Mouse (Mus musculus) MEL (cell line): ENCODE results near the gene Pkhd1. TPM values are rescaled to one million over a fixed set of nuclear protein-coding genes. Genes with fewer than 3 reads are reported as not detected.
"Not testable (repeated sequence)": the region's sequence is repeated elsewhere in the genome, so short reads cannot be mapped to it uniquely, and the experiment has no call there.

Source experiments
- DNase-seq: peaks from one replicate; pipeline ENCODE4 v3.0.0; 2011; ENCODE audit warnings: low read depth, low spot score
- H3K27ac ChIP-seq: 2 replicates; pipeline ENCODE4 v1.5.1; 2012; ENCODE audit warnings: low read depth, mild to moderate bottlenecking, control low read depth, low read length, moderate library complexity; ENCODE audit not compliant: control insufficient read depth
- H3K27me3 ChIP-seq, 2 experiments: fragments of 150-350 bp in 1 of 2; sonication (generic) in 1 of 2; 2 replicates each; pipeline ENCODE4 v1.6.1; 2012; ENCODE audit warnings: low read length in 2 of 2, mild to moderate bottlenecking in 2 of 2, improper control_type of control experiment in 1 of 2, moderate library complexity in 1 of 2; ENCODE audit not compliant: insufficient read depth in 2 of 2, control insufficient read depth in 1 of 2
- H3K36me3 ChIP-seq, 2 experiments: 2 replicates each; pipeline ENCODE4 v1.6.1; 2012 to 2014; ENCODE audit warnings: low read length in 2 of 2, improper control_type of control experiment in 1 of 2, inconsistent platforms in 1 of 2, mild to moderate bottlenecking in 1 of 2; ENCODE audit not compliant: insufficient read depth in 2 of 2, control insufficient read depth in 1 of 2
- H3K4me1 ChIP-seq, 2 experiments: fragments of 150-350 bp in 1 of 2; sonication (generic) in 1 of 2; 2 replicates each; pipeline ENCODE4 v1.6.1; 2012; ENCODE audit warnings: low read length in 2 of 2, improper control_type of control experiment in 1 of 2, mild to moderate bottlenecking in 1 of 2; ENCODE audit not compliant: insufficient read depth in 2 of 2, control insufficient read depth in 1 of 2
- H3K4me3 ChIP-seq, 2 experiments: fragments of 150-350 bp in 1 of 2; sonication (generic) in 1 of 2; 2 replicates each; pipeline ENCODE4 v1.5.1; 2012; ENCODE audit warnings: low read depth in 2 of 2, low read length in 2 of 2, mild to moderate bottlenecking in 2 of 2, moderate library complexity in 2 of 2, control low read depth in 1 of 2, improper control_type of control experiment in 1 of 2; ENCODE audit not compliant: control insufficient read depth in 1 of 2, insufficient read depth in 1 of 2
- H3K79me2 ChIP-seq: 2 replicates; pipeline ENCODE4 v1.6.1; 2012; ENCODE audit warnings: mild to moderate bottlenecking, low read length, moderate library complexity; ENCODE audit not compliant: control insufficient read depth, poor library complexity, insufficient read depth
- H3K9ac ChIP-seq: 2 replicates; pipeline ENCODE4 v1.6.1; 2012; ENCODE audit warnings: low read depth, mild to moderate bottlenecking, control low read depth, low read length, moderate library complexity; ENCODE audit not compliant: control insufficient read depth, poor library complexity, severe bottlenecking
- H3K9me3 ChIP-seq: fragments of 150-350 bp; sonication (generic); replicated peaks from 2 replicates; pipeline ENCODE4 v1.6.1; 2012; ENCODE audit warnings: mild to moderate bottlenecking, low read length, improper control_type of control experiment, moderate library complexity; ENCODE audit not compliant: insufficient read depth
- CHD1 ChIP-seq: IDR thresholded peaks from 2 replicates; pipeline ENCODE4 v1.6.1; 2012; ENCODE audit warnings: low read depth, mild to moderate bottlenecking, inconsistent platforms, low read length, improper control_type of control experiment
- CHD2 ChIP-seq: IDR thresholded peaks from 2 replicates; pipeline ENCODE4 v1.6.1; 2011; ENCODE audit warnings: low read length, improper control_type of control experiment
- ETS1 ChIP-seq: IDR thresholded peaks from 2 replicates; pipeline ENCODE4 v1.6.1; 2012; ENCODE audit warnings: low read depth, mild to moderate bottlenecking, inconsistent platforms, low read length, improper control_type of control experiment, moderate library complexity
- GABPA ChIP-seq: IDR thresholded peaks from 2 replicates; pipeline ENCODE4 v1.6.1; 2012; ENCODE audit warnings: low read depth, mild to moderate bottlenecking, inconsistent platforms, low read length, improper control_type of control experiment, moderate library complexity
- KAT2A ChIP-seq: conservative IDR thresholded peaks from 2 replicates; pipeline ENCODE4 v1.6.1; 2012; ENCODE audit warnings: low read depth, low read length, improper control_type of control experiment, inconsistent platforms
- MAFK ChIP-seq: IDR thresholded peaks from 2 replicates; pipeline ENCODE4 v1.6.1; 2011; ENCODE audit warnings: low read depth, mild to moderate bottlenecking, low read length, improper control_type of control experiment, borderline replicate concordance
- MAX ChIP-seq: IDR thresholded peaks from 2 replicates; pipeline ENCODE4 v1.6.1; 2011; ENCODE audit warnings: low read length, improper control_type of control experiment
- MEF2A ChIP-seq: IDR thresholded peaks from 2 replicates; pipeline ENCODE4 v1.6.1; 2014; ENCODE audit warnings: low read depth, mild to moderate bottlenecking, inconsistent platforms, low read length, improper control_type of control experiment; ENCODE audit not compliant: poor library complexity, insufficient replicate concordance, severe bottlenecking; ENCODE audit errors: extremely low read depth
- MXI1 ChIP-seq: IDR thresholded peaks from 2 replicates; pipeline ENCODE4 v1.6.1; 2011; ENCODE audit warnings: mild to moderate bottlenecking, low read depth, low read length, improper control_type of control experiment
- MYB ChIP-seq: IDR thresholded peaks from 2 replicates; pipeline ENCODE4 v1.6.1; 2011; ENCODE audit warnings: mild to moderate bottlenecking, low read depth, low read length, improper control_type of control experiment
- MYC ChIP-seq: IDR thresholded peaks from 2 replicates; pipeline ENCODE4 v1.6.1; 2011; ENCODE audit warnings: low read depth, mild to moderate bottlenecking, low read length, improper control_type of control experiment, moderate library complexity
- NRF1 ChIP-seq: IDR thresholded peaks from 2 replicates; pipeline ENCODE4 v1.6.1; 2014; ENCODE audit warnings: low read depth, mild to moderate bottlenecking, inconsistent platforms, low read length, improper control_type of control experiment, moderate library complexity; ENCODE audit not compliant: poor library complexity, insufficient read depth, severe bottlenecking
- POLR2A ChIP-seq, 2 experiments: IDR thresholded peaks; 2 replicates each; pipeline ENCODE4 v1.6.1; 2011 to 2012; ENCODE audit warnings: low read length in 2 of 2, mild to moderate bottlenecking in 2 of 2, control low read depth in 1 of 2, improper control_type of control experiment in 1 of 2, low read depth in 1 of 2, moderate library complexity in 1 of 2; ENCODE audit not compliant: control insufficient read depth in 1 of 2, insufficient read depth in 1 of 2, poor library complexity in 1 of 2
- POLR2AphosphoS2 ChIP-seq: IDR thresholded peaks from 2 replicates; pipeline ENCODE4 v1.6.1; 2011; ENCODE audit warnings: low read length, improper control_type of control experiment
- POLR2AphosphoS5 ChIP-seq: IDR thresholded peaks from 2 replicates; pipeline ENCODE4 v1.6.1; 2012; ENCODE audit warnings: low read depth, borderline replicate concordance, mild to moderate bottlenecking, inconsistent platforms, low read length, moderate library complexity, mixed read lengths
- RCOR1 ChIP-seq: IDR thresholded peaks from 2 replicates; pipeline ENCODE4 v1.6.1; 2012; ENCODE audit warnings: low read depth, mild to moderate bottlenecking, inconsistent platforms, low read length, improper control_type of control experiment
- SIN3A ChIP-seq: IDR thresholded peaks from 2 replicates; pipeline ENCODE4 v1.6.1; 2012; ENCODE audit warnings: low read length, improper control_type of control experiment, inconsistent platforms
- TBP ChIP-seq: IDR thresholded peaks from 2 replicates; pipeline ENCODE4 v1.8.0; 2011; ENCODE audit warnings: low read depth, low read length, improper control_type of control experiment
- UBTF ChIP-seq: IDR thresholded peaks from 2 replicates; pipeline ENCODE4 v1.6.1; 2012; ENCODE audit warnings: low read depth, mild to moderate bottlenecking, inconsistent platforms, low read length, improper control_type of control experiment, moderate library complexity, borderline replicate concordance; ENCODE audit not compliant: insufficient read depth
- USF1 ChIP-seq: IDR thresholded peaks from 2 replicates; pipeline ENCODE4 v1.6.1; 2014; ENCODE audit warnings: low read depth, mild to moderate bottlenecking, inconsistent platforms, low read length, improper control_type of control experiment, moderate library complexity
- USF2 ChIP-seq, 2 experiments: IDR thresholded peaks; 2 replicates each; pipeline ENCODE4 v1.6.1; 2011 to 2012; ENCODE audit warnings: improper control_type of control experiment in 2 of 2, low read length in 2 of 2, borderline replicate concordance in 1 of 2, inconsistent platforms in 1 of 2, low read depth in 1 of 2, mild to moderate bottlenecking in 1 of 2; ENCODE audit not compliant: insufficient read depth in 1 of 2
- ZKSCAN1 ChIP-seq: IDR thresholded peaks from 2 replicates; pipeline ENCODE4 v1.6.1; 2012; ENCODE audit warnings: low read depth, mild to moderate bottlenecking, inconsistent platforms, low read length, improper control_type of control experiment, moderate library complexity
- ZMIZ1 ChIP-seq: IDR thresholded peaks from 2 replicates; pipeline ENCODE4 v1.6.1; 2012; ENCODE audit warnings: low read depth, mild to moderate bottlenecking, inconsistent platforms, low read length, improper control_type of control experiment, moderate library complexity
- ZNF384 ChIP-seq: IDR thresholded peaks from 2 replicates; pipeline ENCODE4 v1.6.1; 2012; ENCODE audit warnings: low read depth, mild to moderate bottlenecking, inconsistent platforms, low read length, improper control_type of control experiment
- polyA plus RNA-seq, 2 experiments: library from polyadenylated mRNA; stranded (reverse) in 1 of 2; unstranded in 1 of 2; fragments of >175 nt in 1 of 2; fragments of >200 nt in 1 of 2; gene quantifications; 2 replicates each; pipeline versions ENCODE4 v1.2.1 to v1.2.4; 2012; ENCODE audit warnings: low replicate concordance in 2 of 2, low read depth in 1 of 2; ENCODE audit not compliant: insufficient read length in 2 of 2, insufficient read depth in 1 of 2, missing spikeins in 1 of 2
- total RNA-seq: library from RNA; depleted of rRNA; stranded (reverse); fragments of 300-350 nt; gene quantifications from 2 replicates; pipeline ENCODE4 v1.2.3, GENCODE M21; 2012

Pkhd1 gene
- total and polyA plus RNA-seq, 3 experiments: not detected

- H3K4me3 ChIP-seq: no peak overlapping the region
- H3K9me3 ChIP-seq: no peaks in the 10 kb centered on the region
- no peak for DNase-seq
- no peaks in the 10 kb centered on the region for H3K79me2 ChIP-seq
- H3K4me1 ChIP-seq: no peaks in the 10 kb centered on the region
- TF ChIP-seq MXI1 (no peak), TBP (no peak), RCOR1 (no peak), POLR2AphosphoS2 (no peak), ETS1 (no peak), MEF2A (no peak), MYC (no peak), MAX (no peak), CHD1 (no peak), POLR2AphosphoS5 (no peak), ZKSCAN1 (no peak), UBTF (no peak), USF1 (no peak), USF2 (IDR thresholded peaks at IDR 0.05; ENCODE audit: borderline replicate concordance in 1 of 2, insufficient read depth in 1 of 2, low read depth in 1 of 2, low read length in 2 of 2) (no peak), SIN3A (no peak), ZNF384 (no peak), ZMIZ1 (no peak), KAT2A (no peak), MYB (no peak)
- no peaks in the 10 kb centered on the region for H3K27me3 ChIP-seq
- no peak overlapping the region for H3K27ac ChIP-seq
- H3K9ac ChIP-seq: no peak overlapping the region
- H3K36me3 ChIP-seq: no peaks in the 10 kb centered on the region
Observed at GRCm38 (mm10) chr1:20454621-20455020, 163.2 kb downstream of the Pkhd1 start.

GRCm38 (mm10) chr1:20450074-20450473 is 167.8 kb downstream of the Pkhd1 start:
- no peak for DNase-seq
- Histone ChIP-seq H3K4me3 (no peak overlapping the region), H3K9ac (no peak overlapping the region), H3K27me3 (no peaks in the 10 kb centered on the region), H3K4me1 (no peaks in the 10 kb centered on the region), H3K36me3 (no peaks in the 10 kb centered on the region), H3K9me3 (0 out of 2 replicates have a peak, but pooled peaks cover 1% of the 10 kb centered on the region), H3K27ac (no peak overlapping the region), H3K79me2 (no peaks in the 10 kb centered on the region)
- no peak for TF ChIP-seq POLR2AphosphoS5
- TF ChIP-seq ZMIZ1: no peak
- TF ChIP-seq UBTF: no peak
- no peak for TF ChIP-seq ETS1
- no peak for TF ChIP-seq SIN3A
- TF ChIP-seq RCOR1: no peak
- TF ChIP-seq MAFK: no peak
- TF ChIP-seq NRF1: no peak
- TF ChIP-seq GABPA: no peak
- no peak for TF ChIP-seq ZKSCAN1
- no peak for TF ChIP-seq CHD2
- TF ChIP-seq POLR2A (IDR thresholded peaks at IDR 0.05; ENCODE audit: control insufficient read depth in 1 of 2, insufficient read depth in 1 of 2, low read depth in 1 of 2, low read length in 2 of 2, poor library complexity in 1 of 2): no peak

GRCm38 (mm10) chr1:20432026-20432425 is 185.8 kb downstream of the Pkhd1 start:
- H3K79me2 ChIP-seq, DNase-seq, H3K9me3 ChIP-seq, H3K4me1 ChIP-seq, H3K27me3 ChIP-seq, H3K27ac ChIP-seq, H3K36me3 ChIP-seq, H3K4me3 ChIP-seq, H3K9ac ChIP-seq: not testable (repeated sequence)
